24 mouse cellular contexts compared by ENCODE assay signal in genomic region chr9:77318346-77318745, GRCm38 (mm10). TPM values are rescaled to one million over a fixed set of nuclear protein-coding genes. Genes with fewer than 3 reads are reported as not detected.
DNase-seq lines count a peak whose midpoint lies in the region; ATAC-seq and TF ChIP-seq lines count a peak whose summit lies in the region.
"Had no signal": no experiment of that assay in that cellular context is flagged by ENCODE, and none has a peak within 500 bp of the region (broad histone marks: within the 10 kb centered on the region; RNA-seq: fewer than 3 reads in every experiment).

No protein-coding gene starts in this region.

- no peaks in the 10 kb centered on the region for H3K9me3 ChIP-seq in liver, embryonic 12.5 days (replicated peaks)
- H3K9me3 ChIP-seq: forebrain, embryonic 12.5 days; forebrain, embryonic 15.5 days; intestine, embryonic 15.5 days had no signal

- no peak for TF ChIP-seq CTCF in heart, adult 2 months (IDR thresholded peaks at IDR 0.05)

- H3K79me2 ChIP-seq in heart, adult 2 months (replicated peaks; ENCODE audit: control insufficient read depth, insufficient read depth, low read length), result no peaks in the 10 kb centered on the region; the same call in 1 of the 2 replicates

- H3K4me3 ChIP-seq in heart, adult 2 months, result no peak overlapping the region
- H3K4me3 ChIP-seq in liver, embryonic 12.5 days, result no peak overlapping the region
- H3K4me3 ChIP-seq: forebrain, embryonic 12.5 days; forebrain, embryonic 15.5 days; hindbrain, embryonic 10.5 days; hindbrain, embryonic 13.5 days; intestine, embryonic 15.5 days had no signal

- no peaks in the 10 kb centered on the region for H3K36me3 ChIP-seq in heart, adult 2 months (ENCODE audit: control insufficient read depth, insufficient read depth, low read length)
- H3K36me3 ChIP-seq in liver, embryonic 12.5 days, result no peaks in the 10 kb centered on the region
- H3K36me3 ChIP-seq: forebrain, embryonic 12.5 days; forebrain, embryonic 15.5 days; hindbrain, embryonic 10.5 days; hindbrain, embryonic 13.5 days; intestine, embryonic 15.5 days had no signal

- intact Hi-C loops in heart, adult 2 months (cut with DNase I), result no loop called here
- intact Hi-C loops in heart, postnatal 14 days (cut with DNase I), result no loop called here

- TF ChIP-seq POLR2A in heart, adult 2 months (IDR thresholded peaks at IDR 0.05; ENCODE audit: insufficient read depth, low read depth, low read length), result no peak

- peak overlapping the region; percentile 56 for H3K27ac ChIP-seq in heart, adult 2 months
- no peak overlapping the region for H3K27ac ChIP-seq in liver, embryonic 12.5 days
- H3K27ac ChIP-seq: forebrain, embryonic 12.5 days; forebrain, embryonic 15.5 days; hindbrain, embryonic 10.5 days; hindbrain, embryonic 13.5 days; intestine, embryonic 15.5 days had no signal

- no peak overlapping the region for H3K4me2 ChIP-seq in liver, embryonic 12.5 days
- H3K4me2 ChIP-seq: forebrain, embryonic 12.5 days; forebrain, embryonic 15.5 days; heart, embryonic 11.5 days; hindbrain, embryonic 13.5 days; intestine, embryonic 15.5 days had no signal

- peak; percentile 6 for DNase-seq in adrenal gland, postnatal 14 days
- no peak for DNase-seq in adrenal gland, postnatal 25 days
- no peak for DNase-seq in heart, adult 2 months
- no peak for DNase-seq in heart, postnatal 14 days
- DNase-seq in brain, adult 2 months (ENCODE audit: low read depth, low spot score), result peak; percentile 32
- DNase-seq in fibroblast of lung, adult 2 months (ENCODE audit: low read depth), result peak; percentile 44
- DNase-seq: cerebellum, adult 18-20 months; cerebellum, adult 9-10 months; cerebellum, postnatal 14 days; gastrocnemius, postnatal 25 days; heart, postnatal 36 days; kidney, adult 11 months; kidney, adult 8-10 months had no signal

- no peak for ATAC-seq in liver, embryonic 12.5 days
- ATAC-seq in granulocyte monocyte progenitor cell, adult 5-6 weeks (replicated peaks; ENCODE audit: poor library complexity, severe bottlenecking), result no peak
- ATAC-seq: activated CD4-positive, CD25-positive, alpha-beta regulatory T cell, adult 4 months; CD4-positive, CD25-positive, alpha-beta regulatory T cell, adult 4 months; forebrain, embryonic 15.5 days; hindbrain, embryonic 16.5 days; intestine, embryonic 15.5 days had no signal

- whole genome bisulfite sequencing in heart, adult 2 months, result 55% methylated on average over 3 of the region's 3 CpGs
- WGBS in liver, embryonic 12.5 days (ENCODE audit: insufficient replicate concordance), result 61% methylated on average over 3 of the region's 3 CpGs

- no peak for TF ChIP-seq EP300 in heart, adult 2 months (IDR thresholded peaks at IDR 0.05; ENCODE audit: insufficient read depth, low read depth, low read length)

- no peak overlapping the region for H3K9ac ChIP-seq in heart, adult 2 months (ENCODE audit: low read depth, low read length)
- H3K9ac ChIP-seq in liver, embryonic 12.5 days, result no peak overlapping the region
- H3K9ac ChIP-seq: forebrain, embryonic 12.5 days; forebrain, embryonic 15.5 days; hindbrain, embryonic 13.5 days; intestine, embryonic 15.5 days had no signal

- H3K27me3 ChIP-seq in heart, adult 2 months (ENCODE audit: control insufficient read depth, insufficient read depth, low read length), result no peaks in the 10 kb centered on the region
- H3K27me3 ChIP-seq in liver, embryonic 12.5 days (replicated peaks), result no peaks in the 10 kb centered on the region
- H3K27me3 ChIP-seq: forebrain, embryonic 12.5 days; forebrain, embryonic 15.5 days; hindbrain, embryonic 13.5 days; intestine, embryonic 15.5 days had no signal

- H3K4me1 ChIP-seq in heart, adult 2 months (ENCODE audit: control insufficient read depth, insufficient read depth, low read length), result no peaks in the 10 kb centered on the region; the same call in 1 of the 2 replicates
- H3K4me1 ChIP-seq in liver, embryonic 12.5 days, result no peaks in the 10 kb centered on the region
- H3K4me1 ChIP-seq: forebrain, embryonic 12.5 days; forebrain, embryonic 15.5 days; hindbrain, embryonic 10.5 days; hindbrain, embryonic 13.5 days; intestine, embryonic 15.5 days had no signal

RNA-seq across cellular contexts. Expression of gene Mlip, which starts 34.4 kb away (rescaled TPM):
- 0.94 and 1.0 TPM in 2 replicates for total RNA-seq in adrenal gland, postnatal 14 days (2021)
- total RNA-seq in adrenal gland, postnatal 25 days (2021), result 1.0 TPM in 1 of 2 replicates, not detected in the other
- total RNA-seq in heart, adult 2 months (2021), result 100 to 1,000 TPM; 128 to 148 TPM
- polyA plus RNA-seq in heart, adult 2 months (2012; rRNA removed), result 110 and 153 TPM in 2 replicates
- 100 to 1,000 TPM; 133 to 137 TPM for total RNA-seq in heart, postnatal 14 days (2021)
- polyA plus RNA-seq in liver, embryonic 12.5 days (2016; fragmentation: Nextera tagmentation; extraction: Ambion mirVana), result not detected in 2 replicates
- not detected in 2 replicates for total RNA-seq in granulocyte monocyte progenitor cell, adult 5-6 weeks (2014; fragmentation: Nextera tagmentation)
- not detected in 2 replicates for total RNA-seq in granulocyte monocyte progenitor cell, adult 5-6 weeks (2017)

Comparison
In these comparisons a context has a peak if more than half of its experiments do, and no peak if none do; other contexts are left out.
1. DNase-seq: peak in adrenal gland, postnatal 14 days (single experiment), brain, adult 2 months (single experiment) and fibroblast of lung, adult 2 months (single experiment); none in adrenal gland, postnatal 25 days (single experiment), heart, adult 2 months (0 of 2) and heart, postnatal 14 days (0 of 2).
2. RNA of gene Mlip, which starts 34.4 kb away (total RNA-seq): 128 to 148 TPM in heart, adult 2 months and 133 to 137 TPM in heart, postnatal 14 days; 0.94 to 1.0 TPM in adrenal gland, postnatal 14 days, 1.0 TPM in adrenal gland, postnatal 25 days and not detected in granulocyte monocyte progenitor cell, adult 5-6 weeks; every median in the first group is over 10 times any median in the second.